Mouse (Mus musculus) E14TG2a.4 (cell line): Measurements from ENCODE around the gene Trp53.

Experiments used
- H3K27me3 ChIP-seq: 2 replicates; pipeline ENCODE4 v1.6.1; 2014; ENCODE audit warnings: low read length, control low read depth; ENCODE audit not compliant: insufficient read depth
- H3K36me3 ChIP-seq: 2 replicates; pipeline ENCODE4 v1.6.1; 2014; ENCODE audit warnings: low read length, control low read depth; ENCODE audit not compliant: insufficient read depth
- H3K4me1 ChIP-seq: replicated peaks from 2 replicates; pipeline ENCODE4 v1.6.1; 2014; ENCODE audit warnings: low read depth, low read length, control low read depth
- H3K4me3 ChIP-seq: replicated peaks from 2 replicates; pipeline ENCODE4 v1.5.1; 2014; ENCODE audit warnings: mild to moderate bottlenecking, low read length
- H3K9me3 ChIP-seq: 2 replicates; pipeline ENCODE4 v1.6.1; 2014; ENCODE audit warnings: low read length, control low read depth
- CTCF ChIP-seq: conservative IDR thresholded peaks from 2 replicates; pipeline ENCODE4 v1.5.1; 2014; ENCODE audit warnings: low read length
- NANOG ChIP-seq: IDR thresholded peaks from 2 replicates; pipeline ENCODE4 v1.6.1; 2014; ENCODE audit warnings: borderline replicate concordance, low read length, mixed read lengths
- POU5F1 ChIP-seq: IDR thresholded peaks from 2 replicates; pipeline ENCODE4 v1.6.1; 2014; ENCODE audit warnings: low read length, borderline replicate concordance

The Trp53 gene

DNA sequence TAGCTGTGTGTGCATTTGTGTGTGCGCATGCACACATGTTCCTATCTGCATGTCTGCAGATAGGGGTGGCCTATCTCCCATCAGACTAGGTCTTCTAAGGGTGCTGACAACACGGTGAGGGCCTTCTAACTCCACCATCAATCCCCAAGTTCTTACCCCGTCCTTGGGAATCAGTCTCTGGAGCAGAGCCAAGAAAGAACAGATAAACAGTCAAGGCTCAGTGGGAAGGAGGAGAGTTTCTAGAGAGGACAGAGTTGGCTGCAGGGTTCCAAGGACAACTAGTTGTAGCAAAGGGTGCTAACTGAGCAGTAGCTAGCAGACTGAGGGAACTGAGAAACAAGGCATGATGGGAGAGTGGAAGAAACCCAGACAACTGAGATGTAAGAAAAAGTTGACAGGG lies 21.6 kb downstream of the Trp53 start:
- Histone ChIP-seq H3K36me3 (0 out of 2 replicates have a peak, but pooled peaks cover 4% of the 10 kb centered on the region), H3K4me1 (peaks cover 74% of the 10 kb centered on the region), H3K4me3 (no peak overlapping the region), H3K27me3 (peaks cover 38% of the 10 kb centered on the region), H3K9me3 (no peaks in the 10 kb centered on the region)
- TF ChIP-seq CTCF = no peak
- TF ChIP-seq NANOG = no peak
- TF ChIP-seq POU5F1 = no peak

DNA sequence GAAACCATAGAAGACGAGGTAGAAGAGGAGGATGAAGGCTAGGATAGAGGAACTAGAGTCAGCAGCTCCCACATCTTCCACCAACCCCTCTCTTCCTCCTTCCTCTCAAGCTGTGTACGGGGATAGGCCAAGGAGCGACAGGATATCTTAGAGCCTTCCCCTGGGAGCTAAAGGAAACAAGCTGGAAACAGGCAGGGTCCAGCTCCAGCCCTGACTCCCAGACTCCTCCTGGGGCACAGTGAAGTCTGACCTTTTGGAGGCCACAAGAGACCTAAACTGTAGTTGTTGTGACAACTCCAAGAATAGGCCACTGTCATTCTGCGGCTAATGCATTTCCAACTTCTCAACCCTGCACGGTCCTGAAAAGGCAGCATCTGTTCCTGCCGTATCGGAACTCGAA lies 23.4 kb downstream of the Trp53 start:
- TF ChIP-seq NANOG (no peak), CTCF (no peak), POU5F1 (no peak)
- peaks cover 38% of the 10 kb centered on the region for H3K27me3 ChIP-seq
- no peaks in the 10 kb centered on the region for H3K9me3 ChIP-seq
- no peak overlapping the region for H3K4me3 ChIP-seq
- H3K36me3 ChIP-seq = 0 out of 2 replicates have a peak, but pooled peaks cover 4% of the 10 kb centered on the region
- H3K4me1 ChIP-seq = peaks cover 83% of the 10 kb centered on the region

DNA sequence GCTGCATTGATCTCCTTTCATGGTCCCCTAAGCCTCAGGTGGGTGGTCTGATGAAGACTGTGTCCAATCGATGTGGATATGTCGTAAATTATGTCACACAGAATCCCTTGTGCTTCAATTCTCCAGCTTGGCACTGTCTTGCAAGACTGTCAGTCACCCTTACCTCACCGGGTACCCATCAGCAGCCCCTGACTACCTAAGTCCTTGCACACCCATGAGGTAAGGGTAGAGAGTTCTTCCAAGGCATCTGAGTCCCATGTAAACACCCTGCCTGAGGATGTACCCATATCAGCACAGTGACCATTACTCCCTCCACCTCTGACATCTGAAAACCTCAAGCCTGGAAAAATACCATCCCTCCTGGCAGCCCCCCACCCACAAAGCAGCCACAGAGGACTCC lies 24.2 kb downstream of the Trp53 start:
- no peaks in the 10 kb centered on the region for H3K9me3 ChIP-seq
- H3K4me3 ChIP-seq = peak overlapping the region; percentile 88
- TF ChIP-seq POU5F1 = no peak
- TF ChIP-seq NANOG = no peak
- no peak for TF ChIP-seq CTCF
- H3K27me3 ChIP-seq = peaks cover 38% of the 10 kb centered on the region
- 0 out of 2 replicates have a peak, but pooled peaks cover 4% of the 10 kb centered on the region for H3K36me3 ChIP-seq
- peaks cover 81% of the 10 kb centered on the region for H3K4me1 ChIP-seq

DNA sequence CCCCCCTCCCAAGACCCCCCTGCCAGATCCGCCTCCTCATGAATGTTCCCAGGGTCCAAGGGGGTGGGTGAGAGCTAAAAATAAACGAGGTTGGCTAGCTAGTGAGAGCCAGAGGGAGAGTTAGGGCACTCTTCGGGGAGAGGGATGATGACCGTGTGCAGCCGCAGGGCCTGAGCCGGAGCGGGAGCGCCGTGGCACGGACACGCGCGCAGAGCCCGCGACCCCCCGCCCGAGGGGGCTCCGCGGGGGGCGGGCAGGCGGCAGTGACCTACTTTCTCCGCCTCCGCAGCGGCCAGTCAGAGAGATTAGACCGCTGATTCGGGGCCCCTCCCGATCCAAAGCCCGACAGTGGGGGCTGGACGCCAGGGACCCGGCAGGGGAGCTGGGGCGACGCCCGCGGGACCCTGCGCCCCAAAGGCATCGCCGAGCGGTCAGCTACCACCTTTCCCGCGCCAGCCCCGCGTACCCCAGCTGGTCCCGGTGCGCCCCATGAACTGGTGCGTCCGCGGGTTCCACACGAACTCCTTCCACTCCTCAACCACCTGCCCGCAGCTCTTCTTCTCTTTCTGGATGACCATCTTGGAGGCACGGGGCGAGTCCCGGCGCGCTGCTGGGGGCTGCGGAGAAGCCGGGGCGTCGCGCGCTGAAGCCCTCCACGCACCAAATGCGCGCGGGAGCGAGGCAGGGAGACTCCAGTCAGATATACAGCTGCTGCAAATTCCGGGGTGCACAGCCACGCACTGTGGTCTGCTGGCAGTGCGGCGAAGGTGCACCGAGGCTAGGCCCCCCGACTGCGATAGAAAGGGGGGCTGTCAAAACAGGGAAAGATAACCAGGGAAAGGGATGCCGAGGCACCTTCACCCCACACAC lies 24.9 kb downstream of the Trp53 start:
- Histone ChIP-seq H3K36me3 (0 out of 2 replicates have a peak, but pooled peaks cover 4% of the 10 kb centered on the region), H3K4me1 (peaks cover 77% of the 10 kb centered on the region), H3K4me3 (peak overlapping the region; percentile 88), H3K27me3 (peaks cover 38% of the 10 kb centered on the region), H3K9me3 (no peaks in the 10 kb centered on the region)
- TF ChIP-seq NANOG = no peak
- no peak for TF ChIP-seq CTCF
- no peak for TF ChIP-seq POU5F1

DNA sequence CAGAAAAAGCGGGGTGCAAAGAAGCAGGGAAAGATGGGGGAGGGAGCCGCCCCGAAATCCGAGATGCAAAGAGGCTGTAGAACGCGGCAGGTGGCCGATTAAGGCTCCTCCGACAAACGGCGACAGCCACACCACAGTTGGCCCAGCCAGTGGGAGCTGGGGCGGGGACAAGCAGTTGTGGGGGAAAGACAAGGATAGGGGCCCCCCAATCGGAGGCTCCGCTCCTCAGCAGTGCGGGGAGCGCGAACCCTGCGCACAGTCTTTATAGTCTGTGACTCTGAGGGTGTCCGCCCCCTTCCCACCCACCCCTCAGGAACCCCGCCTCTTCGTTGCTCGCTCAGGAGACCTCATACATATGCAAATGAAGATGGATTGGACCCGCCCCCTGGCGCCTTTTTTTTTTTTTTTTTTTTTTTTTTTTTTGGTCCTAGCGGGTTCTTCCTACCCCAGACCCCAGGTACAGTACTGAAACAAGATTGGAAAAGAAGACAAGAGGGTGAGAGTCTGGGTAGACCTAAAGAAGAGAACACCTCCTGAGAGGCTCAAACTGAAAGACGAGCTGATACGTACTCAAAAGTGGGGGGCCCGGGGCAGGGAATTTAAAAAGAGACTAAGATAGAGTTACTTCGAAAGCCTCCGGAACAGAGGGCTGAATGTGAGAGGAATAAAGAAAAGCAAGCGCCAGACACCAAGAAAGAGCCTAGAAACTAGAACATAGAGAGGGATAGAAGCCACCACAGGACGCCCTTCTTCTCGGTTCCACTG lies 25.7 kb downstream of the Trp53 start, which contains the start of gene Atp1b2:
Gene Atp1b2 (minus strand): TSS at position 217 of the 765 bp plus-strand sequence.
- TF ChIP-seq NANOG = no peak
- no peak for TF ChIP-seq CTCF
- TF ChIP-seq POU5F1 = no peak
- Histone ChIP-seq H3K9me3 (no peaks in the 10 kb centered on the region), H3K4me1 (peaks cover 68% of the 10 kb centered on the region), H3K4me3 (peak within 1 kb of the TSS; percentile 88), H3K36me3 (0 out of 2 replicates have a peak, but pooled peaks cover 4% of the 10 kb centered on the region), H3K27me3 (peaks cover 39% of the 10 kb centered on the region)

DNA sequence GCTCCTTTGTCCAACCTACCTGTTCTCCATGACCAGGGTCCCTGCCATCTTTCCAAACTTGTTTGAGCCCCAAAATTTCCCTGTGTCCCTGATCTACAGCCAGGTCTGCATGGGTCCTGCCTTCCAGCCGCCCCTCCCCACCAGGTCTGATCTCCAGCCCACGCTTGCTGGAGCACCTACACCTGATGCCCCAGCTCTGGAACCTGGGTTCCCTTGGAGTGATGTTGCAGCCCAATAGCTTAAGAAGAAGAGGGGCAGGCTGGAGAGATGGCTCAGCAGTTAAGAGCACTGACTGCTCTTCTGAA lies 26.3 kb downstream of the Trp53 start:
- peaks cover 41% of the 10 kb centered on the region for H3K27me3 ChIP-seq

DNA sequence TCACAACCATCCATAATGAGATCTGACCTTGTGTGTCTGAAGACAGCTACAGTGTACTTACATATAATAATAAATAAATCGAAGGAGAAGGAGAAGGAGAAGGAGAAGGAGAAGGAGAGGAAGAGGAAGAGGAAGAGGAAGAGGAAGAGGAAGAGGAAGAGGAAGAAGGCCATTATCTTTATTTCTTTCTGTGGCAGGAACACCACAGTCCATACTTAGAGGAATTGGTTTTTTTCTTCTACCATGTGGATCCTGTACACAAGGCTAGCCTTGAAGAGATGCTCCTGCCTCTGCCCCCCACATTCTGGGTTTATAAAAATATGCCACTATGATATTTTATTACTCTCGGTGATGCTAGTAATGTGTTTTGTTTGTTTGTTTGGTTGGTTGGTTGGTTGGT lies 26.7 kb downstream of the Trp53 start:
- H3K27me3 ChIP-seq = peaks cover 41% of the 10 kb centered on the region
- TF ChIP-seq NANOG (no peak), CTCF (no peak), POU5F1 (no peak)
- no peak overlapping the region for H3K4me3 ChIP-seq
- H3K4me1 ChIP-seq = peaks cover 59% of the 10 kb centered on the region
- H3K36me3 ChIP-seq = 0 out of 2 replicates have a peak, but pooled peaks cover under 1% of the 10 kb centered on the region
- H3K9me3 ChIP-seq = no peaks in the 10 kb centered on the region

More for the DNA sequence above, 26.3 kb downstream of the Trp53 start:
- Histone ChIP-seq H3K4me3 (peak overlapping the region; percentile 52), H3K9me3 (no peaks in the 10 kb centered on the region), H3K4me1 (peaks cover 63% of the 10 kb centered on the region), H3K36me3 (0 out of 2 replicates have a peak, but pooled peaks cover 4% of the 10 kb centered on the region)
- TF ChIP-seq NANOG (no peak), POU5F1 (no peak), CTCF (no peak)

DNA sequence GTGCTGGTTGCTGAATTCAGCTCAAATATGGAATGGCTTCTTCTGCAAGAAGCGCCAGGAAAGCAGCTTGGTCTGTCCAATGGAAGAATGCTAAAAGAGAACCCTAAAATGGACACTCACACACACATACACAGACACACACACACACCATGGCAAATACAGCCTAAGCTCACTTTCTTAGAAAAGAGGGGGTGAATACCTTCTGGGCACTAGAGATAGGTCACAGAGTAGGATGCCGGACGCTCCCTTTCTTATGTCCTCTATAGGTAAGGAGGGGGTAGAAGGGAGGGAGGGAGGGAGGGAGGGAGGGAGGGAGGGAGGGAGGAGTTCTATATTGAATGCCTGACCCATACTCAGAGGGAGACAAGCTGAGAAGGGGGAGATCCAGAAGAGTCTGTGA lies 28.4 kb downstream of the Trp53 start:
- peaks cover 25% of the 10 kb centered on the region for H3K27me3 ChIP-seq
- H3K9me3 ChIP-seq = no peaks in the 10 kb centered on the region
- no peak for TF ChIP-seq NANOG
- no peak for TF ChIP-seq CTCF
- TF ChIP-seq POU5F1 = no peak
- H3K4me1 ChIP-seq = peaks cover 56% of the 10 kb centered on the region
- no peak overlapping the region for H3K4me3 ChIP-seq
- no peaks in the 10 kb centered on the region for H3K36me3 ChIP-seq
